Mouse (Mus musculus) stomach, postnatal 0 days (tissue): Measurements from ENCODE around the gene Rps17. TPM values are rescaled to one million over a fixed set of nuclear protein-coding genes. Genes with fewer than 3 reads are reported as not detected.

Experiments used
- ATAC-seq: fragments of 200-750 bp; cut with Nextera tagmentation; 2 replicates; pipeline ENCODE4 v1.8.0; 2017; ENCODE audit not compliant: low FRiP score, low TSS enrichment
- DNase-seq: peaks from one replicate; pipeline ENCODE4 v3.0.0-alpha.2; 2016; ENCODE audit warnings: low spot score
- H3K27ac ChIP-seq: fragments of 300-500 bp; sonication (generic); replicated peaks from 2 replicates; pipeline ENCODE4 v1.5.1; 2014; ENCODE audit warnings: mild to moderate bottlenecking, control low read depth
- H3K27me3 ChIP-seq: fragments of 300-500 bp; sonication (generic); 2 replicates; pipeline ENCODE4 v1.6.1; 2014; ENCODE audit warnings: low read length; ENCODE audit not compliant: control insufficient read depth, insufficient read depth
- H3K36me3 ChIP-seq: fragments of 300-500 bp; sonication (generic); 2 replicates; pipeline ENCODE4 v1.6.1; 2014; ENCODE audit warnings: low read length, mixed read lengths; ENCODE audit not compliant: control insufficient read depth, insufficient read depth
- H3K4me1 ChIP-seq: fragments of 300-500 bp; sonication (generic); replicated peaks from 2 replicates; pipeline ENCODE4 v1.6.1; 2014; ENCODE audit warnings: antibody characterized with exemption; ENCODE audit not compliant: control insufficient read depth, insufficient read depth
- H3K4me2 ChIP-seq: fragments of 300-500 bp; sonication (generic); replicated peaks from 2 replicates; pipeline ENCODE4 v1.6.1; 2014; ENCODE audit warnings: low read depth, mild to moderate bottlenecking, control low read depth, moderate library complexity
- H3K4me3 ChIP-seq: fragments of 300-500 bp; sonication (generic); 2 replicates; pipeline ENCODE4 v1.5.1; 2014; ENCODE audit warnings: low read depth, low read length, control low read depth
- H3K9ac ChIP-seq: fragments of 300-500 bp; sonication (generic); 2 replicates; pipeline ENCODE4 v1.6.1; 2014; ENCODE audit warnings: mild to moderate bottlenecking, low read length, control low read depth, mixed read lengths
- H3K9me3 ChIP-seq: fragments of 300-500 bp; sonication (generic); 2 replicates; pipeline ENCODE4 v1.6.1; 2016; ENCODE audit warnings: low read length; ENCODE audit not compliant: control insufficient read depth
- CTCF ChIP-seq: IDR thresholded peaks from 2 replicates; pipeline ENCODE4 v1.5.1; 2016; ENCODE audit warnings: antibody characterized with exemption, low read depth, mild to moderate bottlenecking, moderate library complexity
- EP300 ChIP-seq: optimal IDR thresholded peaks from 2 replicates; pipeline ENCODE3; 2016; ENCODE audit warnings: antibody characterized with exemption
- WGBS: fragments of 180-500 bp; shearing (Covaris S2); extraction: QIAGEN DNeasy Blood & Tissue Kit; methylation state at CpG from one replicate; pipeline ENCODE4 v1.1.7; 2014; 5-methylcytosine and 5-hydroxymethylcytosine counted together
- polyA plus RNA-seq: library from polyadenylated mRNA; unstranded; fragments of >200 nt; fragmentation: Nextera tagmentation; extraction: Ambion mirVana; gene quantifications from 2 replicates; pipeline ENCODE4 v1.2.1, GENCODE M21; 2015

The Rps17 gene
- 1,024 and 1,034 TPM in 2 replicates for polyA plus RNA-seq

- Histone ChIP-seq H3K36me3 (peaks cover 8% of the 10 kb centered on the region), H3K27me3 (no peaks in the 10 kb centered on the region), H3K9me3 (no peaks in the 10 kb centered on the region)
These were observed at the start of gene Rps17 for GRCm38 (mm10) chr7:81344544-81345446. TSS of gene Rps17 (minus strand) at chr7:81345254.

GRCm38 (mm10) chr7:81379363-81379762 lies 34.3 kb upstream of the Rps17 start:
- no peaks in the 10 kb centered on the region for H3K27me3 ChIP-seq
- no peak for DNase-seq
- H3K4me1 ChIP-seq = no peaks in the 10 kb centered on the region
- TF ChIP-seq EP300 (no peak), CTCF (no peak)
- no peak for ATAC-seq
- H3K9ac ChIP-seq = no peak overlapping the region
- WGBS = 58% methylated on average over 1 of the region's 1 CpGs
- no peaks in the 10 kb centered on the region for H3K9me3 ChIP-seq
- no peak overlapping the region for H3K27ac ChIP-seq
- H3K4me2 ChIP-seq = no peak overlapping the region
- no peak overlapping the region for H3K4me3 ChIP-seq
- H3K36me3 ChIP-seq = no peaks in the 10 kb centered on the region

More at GRCm38 (mm10) chr7:81344544-81345446, at the start of gene Rps17:
- Histone ChIP-seq H3K4me2 (peak within 1 kb of the TSS; percentile 74), H3K9ac (peak within 1 kb of the TSS; percentile 97), H3K4me1 (no peaks in the 10 kb centered on the region), H3K4me3 (peak within 1 kb of the TSS; percentile 68), H3K27ac (peak within 1 kb of the TSS; percentile 85)
- ATAC-seq = peak; percentile 87
- DNase-seq = peak; percentile 98
- peak; percentile 96 for TF ChIP-seq CTCF
- TF ChIP-seq EP300 = no peak
- 2% methylated on average over 83 of the region's 85 CpGs for WGBS

GRCm38 (mm10) chr7:81372337-81372920 lies 27.4 kb upstream of the Rps17 start:
- no peaks in the 10 kb centered on the region; the same call in 1 of the 2 replicates for H3K4me1 ChIP-seq
- no peak overlapping the region for H3K9ac ChIP-seq
- DNase-seq (peak; percentile 36), ATAC-seq (peak; percentile 40; the same call in 1 of the 2 replicates)
- 0 out of 2 replicates have a peak overlapping the region, but pooled peaks have one; percentile 5 for H3K4me2 ChIP-seq
- no peak overlapping the region for H3K4me3 ChIP-seq
- no peaks in the 10 kb centered on the region for H3K36me3 ChIP-seq
- TF ChIP-seq CTCF = no peak
- no peak for TF ChIP-seq EP300
- no peak overlapping the region for H3K27ac ChIP-seq
- WGBS = 5% methylated on average over 13 of the region's 13 CpGs
- H3K9me3 ChIP-seq = no peaks in the 10 kb centered on the region
- H3K27me3 ChIP-seq = no peaks in the 10 kb centered on the region

- no peaks in the 10 kb centered on the region for H3K27me3 ChIP-seq
- no peaks in the 10 kb centered on the region; the same call in 1 of the 2 replicates for H3K4me1 ChIP-seq
- H3K9ac ChIP-seq = no peak overlapping the region
- no peak overlapping the region for H3K4me2 ChIP-seq
- TF ChIP-seq EP300 (no peak), CTCF (no peak)
- no peaks in the 10 kb centered on the region for H3K9me3 ChIP-seq
- no peak for DNase-seq
- no peak overlapping the region for H3K27ac ChIP-seq
- no peak for ATAC-seq
- no peak overlapping the region for H3K4me3 ChIP-seq
- H3K36me3 ChIP-seq = no peaks in the 10 kb centered on the region
- WGBS = 16% methylated on average over 5 of the region's 5 CpGs
These were observed 26.8 kb upstream of the Rps17 start for GRCm38 (mm10) chr7:81371811-81372210.

GRCm38 (mm10) chr7:81369724-81370123 lies 24.7 kb upstream of the Rps17 start:
- 67% methylated on average over 3 of the region's 3 CpGs for WGBS
- TF ChIP-seq EP300 = no peak
- no peak for TF ChIP-seq CTCF
- no peak overlapping the region for H3K4me3 ChIP-seq
- DNase-seq = no peak
- H3K36me3 ChIP-seq = no peaks in the 10 kb centered on the region
- ATAC-seq = no peak
- H3K27me3 ChIP-seq = no peaks in the 10 kb centered on the region
- no peaks in the 10 kb centered on the region; the same call in 1 of the 2 replicates for H3K4me1 ChIP-seq
- H3K4me2 ChIP-seq = no peak overlapping the region
- H3K27ac ChIP-seq = no peak overlapping the region
- no peaks in the 10 kb centered on the region for H3K9me3 ChIP-seq
- no peak overlapping the region for H3K9ac ChIP-seq

GRCm38 (mm10) chr7:81367946-81368345 lies 22.9 kb upstream of the Rps17 start:
- no peak for ATAC-seq
- Histone ChIP-seq H3K9me3 (no peaks in the 10 kb centered on the region), H3K4me3 (no peak overlapping the region), H3K36me3 (no peaks in the 10 kb centered on the region), H3K27me3 (no peaks in the 10 kb centered on the region), H3K4me1 (no peaks in the 10 kb centered on the region; the same call in 1 of the 2 replicates), H3K27ac (no peak overlapping the region), H3K4me2 (no peak overlapping the region), H3K9ac (no peak overlapping the region)
- no peak for DNase-seq
- TF ChIP-seq EP300 = no peak
- TF ChIP-seq CTCF = no peak
- 67% methylated on average over 3 of the region's 3 CpGs for WGBS
